Mouse (Mus musculus): ENCODE measurements at regions not wholly inside any gene's neighbourhood (a gene's known extent, or its start where the extent isn't known, plus 50 kb on each side); places are given as distances from the start of the nearest gene placed in this dataset.

DNA sequence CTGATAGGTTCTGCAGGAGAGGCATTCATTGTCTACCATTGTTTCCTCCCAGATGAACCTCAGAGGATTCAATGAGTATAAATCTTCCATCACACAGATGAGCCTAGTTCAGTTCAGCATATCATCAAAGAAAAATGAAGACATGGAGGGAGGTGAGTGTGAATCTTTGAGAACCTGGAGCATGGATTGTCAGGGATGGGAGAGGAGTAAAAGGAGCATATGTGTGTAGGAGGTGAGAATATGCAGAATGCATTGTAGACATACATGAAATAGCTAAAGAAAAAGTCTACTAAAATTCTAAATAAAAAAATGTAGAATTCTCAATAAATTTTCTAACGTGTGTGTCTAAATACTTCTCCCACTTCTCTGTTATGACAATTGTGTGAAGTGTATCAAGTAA is 284.8 kb upstream of the Kif2b start:
- intact Hi-C loops (cut with DNase I), result loop anchor here (5.0 kb wide), 1 partner anchor 180 kb away; no protein-coding TSS in a partner anchor
- peak in 1 of 2 experiments; percentile 72 for DNase-seq (ENCODE audit: low spot score in 2 of 2)

DNA sequence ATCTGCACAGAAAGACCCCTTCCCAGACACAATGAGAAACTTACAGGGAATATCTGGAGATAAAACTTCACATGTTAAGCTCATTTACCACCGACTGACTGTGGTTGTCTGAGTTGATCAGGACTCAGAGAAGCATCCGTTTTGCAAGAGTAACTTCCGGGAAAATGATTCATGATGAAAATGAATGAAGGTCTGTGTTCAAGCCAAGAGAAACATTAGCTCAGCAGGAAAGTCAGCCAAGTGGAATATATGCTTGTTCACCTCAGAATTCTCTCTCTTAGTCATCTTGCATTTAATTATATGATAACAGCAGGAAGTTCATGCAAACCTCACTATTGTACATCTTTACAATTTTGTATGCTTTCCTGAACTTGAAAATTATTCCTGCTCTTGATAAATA is 279.1 kb upstream of the Kif2b start:
- intact Hi-C loops (cut with DNase I), result no loop called here
- DNase-seq (ENCODE audit: low spot score in 2 of 2), result peak in 1 of 2 experiments; percentile 60

- intact Hi-C loops (cut with DNase I), result no loop called here
Observed at GRCm38 (mm10) chr11:91831113-91831512, 253.8 kb upstream of the Kif2b start.

DNA sequence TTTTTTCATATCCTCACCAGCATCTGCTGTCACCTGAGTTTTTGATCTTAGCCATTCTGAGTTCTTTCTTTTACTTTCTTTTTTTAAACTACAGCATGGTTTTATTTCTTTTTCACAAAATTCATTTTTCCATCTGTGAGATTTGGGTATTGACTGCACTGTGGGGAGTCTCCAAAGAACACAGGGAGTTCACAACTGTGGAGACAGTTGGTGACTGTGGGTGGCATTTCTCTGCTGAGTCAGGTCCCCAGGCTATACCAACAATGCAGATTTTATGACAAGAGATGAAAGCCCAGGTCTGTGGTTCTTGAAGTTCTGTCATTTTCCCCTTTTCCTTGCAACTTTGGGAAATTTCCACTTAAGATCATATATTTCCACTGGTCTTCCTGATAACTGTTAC is 243.5 kb upstream of the Kif2b start:
- DNase-seq (ENCODE audit: low spot score in 2 of 2), result peak; percentile 9 to 69
- intact Hi-C loops (cut with DNase I), result loop anchor here (10.0 kb wide), 1 partner anchor 194 kb away; no protein-coding TSS in a partner anchor

More at GRCm38 (mm10) chr11:91831113-91831512, 253.8 kb upstream of the Kif2b start:
- DNase-seq (ENCODE audit: low spot score in 2 of 2), result no peak

Measured in left cerebral cortex, postnatal 25 days (tissue).